Mouse (Mus musculus): ENCODE data around the gene Gm17359.

The Gm17359 gene

DNA sequence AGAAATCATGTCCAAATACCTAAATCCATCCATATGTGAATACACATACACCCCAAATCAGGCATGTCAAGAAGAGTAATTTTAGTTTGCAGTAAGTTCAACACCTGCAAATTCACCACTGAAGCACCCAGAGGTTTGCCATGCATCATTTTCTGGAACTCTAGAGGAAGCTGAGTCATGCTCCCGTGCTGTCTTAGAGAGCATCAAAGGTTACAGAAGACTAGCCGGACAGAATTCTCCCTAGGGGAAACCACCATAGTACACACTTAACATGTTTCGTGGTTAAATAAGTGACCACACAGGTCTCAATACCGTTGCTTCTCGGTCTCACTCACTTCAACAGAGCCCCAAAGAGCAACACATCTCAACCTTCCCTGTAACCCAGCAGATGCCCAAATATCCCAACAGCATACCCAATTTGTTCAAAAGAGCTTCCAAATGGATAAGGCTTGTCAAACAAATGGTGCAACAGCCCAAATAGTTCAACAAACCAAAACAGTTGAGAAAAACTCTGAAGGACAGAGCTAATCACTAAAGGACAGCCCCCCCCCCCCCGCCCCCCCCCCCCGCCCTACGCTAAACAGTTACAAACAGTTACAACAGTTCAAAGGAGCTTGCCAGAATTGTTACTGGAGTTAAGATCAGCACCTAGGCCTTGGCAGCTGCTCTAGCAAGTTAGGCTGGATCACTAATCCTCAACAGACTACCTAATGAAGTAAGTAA, at the start of gene Gm17359:
TSS of gene Gm17359 (plus strand) at position 618 of the 723 bp plus-strand sequence.
- no peak for DNase-seq (ENCODE audit: low read depth)

DNA sequence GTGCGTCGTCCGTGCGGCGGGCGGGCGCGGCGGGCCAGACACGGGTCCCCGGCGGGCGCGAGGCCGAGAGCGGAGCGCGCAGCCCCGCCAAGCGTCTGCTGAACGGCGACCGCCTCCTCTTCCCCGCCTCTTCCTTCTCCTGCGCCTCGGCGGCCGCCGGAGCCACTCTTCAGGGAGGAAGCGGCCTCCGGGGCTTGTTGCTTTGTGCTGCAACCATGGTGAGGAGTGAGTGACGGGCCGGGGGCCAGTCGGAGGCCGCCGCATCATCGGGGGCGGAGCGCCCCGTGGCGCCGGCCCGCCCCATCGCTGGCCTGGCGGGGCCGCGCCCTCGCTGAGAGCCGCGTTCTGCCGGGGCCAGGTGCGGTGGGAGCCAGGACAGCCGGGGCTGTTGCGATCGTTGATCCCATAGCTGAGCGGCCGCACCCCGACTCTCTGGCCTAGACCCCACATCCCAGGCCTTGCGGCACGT, 49.3 kb upstream of the Gm17359 start:
- peak; percentile 94 for DNase-seq (ENCODE audit: low read depth)

DNA sequence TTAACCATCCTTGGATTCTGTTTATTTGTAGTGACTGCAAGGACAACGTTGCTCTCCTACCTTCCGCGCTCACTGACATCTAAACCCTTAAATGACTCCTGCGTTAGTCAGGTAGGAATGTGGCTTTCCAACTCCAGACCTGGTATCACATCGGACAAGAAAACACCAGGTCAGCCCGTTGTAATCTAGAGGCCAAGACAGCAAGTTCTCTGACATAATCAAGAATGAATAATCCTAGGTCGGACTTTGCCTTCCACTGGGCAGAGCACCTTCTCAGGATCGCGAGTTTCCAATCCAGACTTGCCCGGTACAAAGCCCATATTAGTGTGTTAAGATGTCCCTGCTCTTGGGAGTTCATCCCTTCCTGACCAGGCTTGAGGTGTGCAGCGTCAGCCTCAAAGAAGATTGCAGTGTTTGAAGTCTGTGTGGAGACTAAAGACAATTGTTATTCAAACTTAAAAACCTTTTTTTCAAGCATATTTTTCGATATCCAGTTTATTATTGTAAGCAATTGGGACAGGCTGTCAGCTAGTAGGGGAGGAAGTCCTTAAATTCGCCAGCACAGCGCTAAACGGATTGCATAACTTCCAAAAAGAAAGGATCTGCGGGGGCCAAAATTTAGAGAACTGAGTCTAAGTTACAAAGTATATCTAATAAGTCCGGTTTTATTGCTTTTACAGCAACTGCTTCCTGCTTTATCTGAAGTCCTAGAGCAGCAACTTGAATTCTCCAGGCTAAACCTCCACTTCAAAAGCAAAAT, 48.6 kb upstream of the Gm17359 start:
- DNase-seq (ENCODE audit: low read depth): no peak

DNA sequence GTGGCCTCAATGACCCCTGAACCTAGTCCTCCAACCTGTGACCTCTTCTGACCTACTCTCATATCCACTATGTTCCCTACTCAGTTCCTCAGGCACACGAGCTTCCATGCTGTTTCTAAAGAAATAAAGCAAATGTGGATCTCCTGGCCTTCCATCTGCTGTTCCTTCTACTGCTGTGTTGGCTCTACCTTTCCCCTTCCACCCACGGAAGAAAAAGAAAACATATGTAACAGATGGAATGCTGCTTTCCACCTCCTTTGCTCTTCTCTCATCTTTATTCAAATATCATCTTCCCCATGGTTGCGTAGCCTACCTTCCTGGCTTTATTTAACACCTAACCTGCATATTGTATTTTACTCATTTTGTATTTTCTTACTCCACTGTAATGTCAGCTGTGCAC, 47.4 kb upstream of the Gm17359 start:
- no peak for DNase-seq (ENCODE audit: low read depth)

DNA sequence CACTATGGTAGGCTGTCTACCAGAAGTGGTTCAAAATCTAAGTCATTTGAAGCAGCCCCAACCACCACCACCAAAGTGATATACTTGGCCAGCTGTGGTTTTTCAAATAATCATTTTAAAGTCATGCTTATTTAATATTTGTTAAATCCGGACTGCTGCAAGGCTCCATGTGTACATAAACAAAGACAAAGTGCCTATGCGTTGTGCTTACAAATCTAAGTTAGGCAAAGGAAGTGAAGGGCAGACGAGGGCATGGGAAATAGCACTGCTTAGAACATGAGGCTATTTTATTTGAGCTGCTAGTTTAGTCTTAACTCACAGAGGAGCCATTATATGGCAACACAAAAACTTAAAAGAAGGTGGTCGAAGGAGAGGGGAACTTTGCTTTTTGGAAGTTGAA, 43.4 kb upstream of the Gm17359 start:
- DNase-seq (ENCODE audit: low read depth): no peak

DNA sequence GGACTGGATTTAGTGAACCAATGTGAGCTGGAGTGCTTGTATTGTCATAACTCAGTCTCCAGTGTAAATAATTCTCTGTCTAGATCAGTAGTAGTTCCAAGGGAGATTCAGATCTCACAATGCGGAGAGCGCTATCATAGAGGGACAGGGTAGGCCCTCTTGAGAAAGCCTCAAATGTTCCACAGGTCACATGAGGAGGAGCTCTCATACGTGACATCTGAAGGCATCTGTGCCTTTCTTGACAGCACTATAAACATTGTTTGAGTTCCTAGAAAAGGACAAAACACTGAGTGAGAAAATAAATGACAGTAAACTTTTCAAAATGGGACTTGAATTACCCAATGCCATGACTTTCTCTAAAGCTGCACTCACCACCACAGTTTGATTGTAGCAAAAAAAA, 41.8 kb upstream of the Gm17359 start:
- DNase-seq (ENCODE audit: low read depth): no peak

DNA sequence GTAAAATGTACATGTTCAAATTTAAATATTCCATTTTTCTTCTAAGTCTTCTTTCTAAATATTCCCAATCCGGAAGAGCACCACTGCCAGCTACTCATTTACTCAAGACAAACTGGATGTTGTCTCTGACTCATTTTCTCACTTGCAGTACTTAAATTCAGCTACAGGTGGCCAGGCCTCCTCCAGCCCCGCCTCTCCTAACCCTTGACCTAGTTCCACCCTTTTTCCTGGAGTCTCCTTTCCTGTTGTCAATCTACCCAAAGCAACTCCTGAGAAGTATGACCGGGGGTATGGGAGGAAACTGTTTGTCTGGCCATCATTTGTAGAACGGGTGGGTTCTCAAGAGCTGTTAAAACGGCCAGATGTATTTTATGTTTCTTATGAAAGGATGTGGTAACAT, 40.4 kb upstream of the Gm17359 start:
- no peak for DNase-seq (ENCODE audit: low read depth)

DNA sequence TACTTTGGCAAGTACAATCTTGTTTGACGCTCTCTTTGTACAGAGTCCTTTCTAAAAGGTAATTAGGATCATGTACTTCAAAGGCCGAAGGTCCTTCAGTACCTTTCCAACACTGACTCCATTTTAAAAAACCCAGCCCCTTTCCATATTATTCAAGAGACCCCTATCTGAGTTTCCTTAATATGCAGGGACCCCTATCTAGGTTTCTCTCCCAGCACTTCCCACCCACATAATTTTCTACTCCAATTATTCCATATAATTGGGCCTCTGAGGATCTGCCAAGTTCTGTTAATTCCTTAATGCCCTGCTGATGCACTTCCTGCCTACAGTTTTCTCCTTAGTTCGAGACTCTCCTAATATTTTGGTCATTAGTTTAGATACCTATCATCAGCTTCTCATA, 39.9 kb upstream of the Gm17359 start:
- no peak for DNase-seq (ENCODE audit: low read depth)

DNA sequence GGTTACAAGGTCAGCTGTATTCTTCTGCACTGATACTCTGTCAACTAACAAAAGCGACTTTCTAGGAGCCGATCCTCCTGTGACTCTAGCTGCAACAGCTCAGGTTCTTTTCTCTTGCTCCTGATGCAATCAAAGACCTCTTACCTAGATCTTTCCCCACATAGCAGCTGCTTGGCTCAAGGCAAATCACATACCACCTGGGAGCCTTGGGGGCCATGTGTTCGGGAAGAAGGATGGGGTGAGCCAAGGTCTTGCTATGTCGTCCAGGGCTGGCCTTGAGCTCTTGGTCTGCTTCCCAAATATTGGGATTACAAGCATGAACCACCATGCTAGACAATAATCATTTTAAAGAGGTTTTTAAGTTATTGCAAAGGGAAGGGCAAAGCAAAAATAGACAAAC, 39.2 kb upstream of the Gm17359 start:
- no peak for DNase-seq (ENCODE audit: low read depth)

DNA sequence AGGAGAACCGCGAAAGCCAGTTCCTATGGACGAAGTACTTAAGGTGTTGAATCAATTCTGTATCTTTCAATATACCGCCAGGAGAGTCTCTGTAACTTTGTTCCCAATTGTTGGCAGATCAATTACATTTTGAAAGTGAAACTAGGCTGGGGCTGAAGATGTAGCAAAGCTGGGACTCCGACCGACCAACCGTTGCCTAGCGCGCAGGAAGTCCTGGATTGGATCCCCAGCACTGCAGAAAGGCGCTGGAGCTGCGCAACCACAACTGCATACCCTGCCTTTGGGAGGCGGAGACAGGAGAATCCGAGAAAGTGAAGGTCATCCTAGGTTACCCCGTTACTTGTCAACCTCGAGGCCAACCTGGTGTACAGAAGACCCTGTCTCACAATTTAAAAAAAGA, 37.1 kb upstream of the Gm17359 start:
- DNase-seq (ENCODE audit: low read depth): no peak

DNA sequence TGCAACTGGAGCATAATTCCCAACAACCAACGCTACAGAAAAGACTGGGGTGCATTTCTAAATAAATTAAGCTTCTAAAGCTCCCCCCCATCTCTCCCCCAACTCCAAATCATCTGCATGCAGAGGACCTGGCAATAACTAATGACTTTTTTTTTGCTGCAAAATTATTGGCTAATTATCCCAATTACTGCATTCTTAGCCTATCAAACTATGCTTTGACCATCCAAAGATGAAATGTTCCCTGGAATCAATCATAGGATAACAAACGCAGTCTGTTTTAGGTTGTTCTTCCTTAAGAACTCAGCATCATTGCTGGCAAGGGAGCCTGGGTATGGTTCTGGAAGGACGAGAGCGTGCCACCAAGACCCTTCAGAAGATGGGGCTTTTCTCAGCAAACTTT, 27.9 kb upstream of the Gm17359 start:
- DNase-seq (ENCODE audit: low read depth): no peak

DNA sequence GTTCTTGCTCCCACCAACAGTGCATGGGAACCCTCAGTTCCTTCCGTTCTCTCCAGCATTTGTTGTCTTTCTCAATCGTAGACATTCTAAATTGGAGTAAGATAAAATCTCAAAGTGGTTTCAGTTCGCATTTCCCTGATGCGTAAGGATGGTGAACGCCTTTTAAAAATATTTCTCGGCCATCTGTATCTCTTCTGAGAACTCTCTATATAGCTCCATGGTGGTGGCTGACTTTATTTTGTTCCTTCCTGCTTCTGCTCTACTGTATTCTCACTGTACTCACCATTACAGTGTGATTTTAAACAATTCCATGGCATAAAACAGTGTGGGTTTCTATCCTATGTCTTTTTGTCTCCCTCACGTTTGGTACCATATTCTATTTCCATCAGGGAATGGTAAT, 26.3 kb upstream of the Gm17359 start:
- no peak for DNase-seq (ENCODE audit: low read depth)

DNA sequence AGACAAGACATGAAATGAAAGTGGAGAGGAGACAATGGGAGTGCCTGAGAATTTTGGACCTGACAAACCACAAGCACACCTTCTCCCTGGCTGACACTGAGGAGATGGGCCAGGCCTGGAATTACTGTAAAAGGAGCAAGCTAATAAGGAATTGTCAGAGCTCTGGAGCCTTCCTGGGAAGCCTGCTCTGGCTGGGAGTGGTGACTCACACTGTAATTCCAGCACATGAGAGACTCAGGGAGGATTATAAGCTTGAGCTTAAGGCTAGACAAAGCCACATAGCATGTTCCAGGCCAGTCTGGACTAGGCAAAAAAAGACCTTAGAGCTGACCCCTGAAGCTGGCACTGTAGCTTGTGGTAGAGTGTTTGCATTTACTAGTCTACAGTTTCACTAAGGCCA, 24.6 kb upstream of the Gm17359 start:
- DNase-seq (ENCODE audit: low read depth): no peak

DNA sequence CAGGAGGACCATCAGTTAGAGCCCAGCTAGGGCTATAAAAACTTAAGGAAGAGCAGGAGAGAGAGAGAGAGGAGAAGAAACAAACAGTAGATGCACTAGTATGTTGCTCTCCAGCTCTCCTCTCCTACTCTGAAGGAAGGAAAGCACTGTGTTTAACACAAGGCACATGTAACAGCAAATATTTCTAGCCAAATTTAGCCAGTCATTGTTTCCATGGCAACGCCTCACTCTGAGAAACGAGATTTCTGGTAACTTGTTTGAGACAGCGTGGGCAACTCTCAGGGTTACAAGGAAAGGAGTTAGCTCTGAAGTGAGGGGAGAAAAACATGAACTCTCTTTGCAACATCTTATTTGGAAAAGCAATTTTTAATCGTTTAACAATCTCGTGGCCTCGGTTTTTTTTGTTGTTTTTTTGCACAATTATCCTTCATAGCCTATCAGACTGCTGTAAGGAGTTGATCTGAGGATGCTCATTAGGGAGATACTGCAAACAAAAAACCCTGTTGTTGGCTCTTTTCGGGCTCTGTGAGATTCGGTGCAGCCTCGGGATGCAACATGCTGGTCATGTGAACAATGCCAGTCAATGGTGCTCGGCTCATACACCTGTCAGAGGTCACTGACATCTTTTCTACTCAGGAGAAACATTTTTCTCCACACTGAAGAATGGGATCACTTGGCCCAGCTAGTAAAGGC, 22.3 kb upstream of the Gm17359 start:
- DNase-seq (ENCODE audit: low read depth): no peak

DNA sequence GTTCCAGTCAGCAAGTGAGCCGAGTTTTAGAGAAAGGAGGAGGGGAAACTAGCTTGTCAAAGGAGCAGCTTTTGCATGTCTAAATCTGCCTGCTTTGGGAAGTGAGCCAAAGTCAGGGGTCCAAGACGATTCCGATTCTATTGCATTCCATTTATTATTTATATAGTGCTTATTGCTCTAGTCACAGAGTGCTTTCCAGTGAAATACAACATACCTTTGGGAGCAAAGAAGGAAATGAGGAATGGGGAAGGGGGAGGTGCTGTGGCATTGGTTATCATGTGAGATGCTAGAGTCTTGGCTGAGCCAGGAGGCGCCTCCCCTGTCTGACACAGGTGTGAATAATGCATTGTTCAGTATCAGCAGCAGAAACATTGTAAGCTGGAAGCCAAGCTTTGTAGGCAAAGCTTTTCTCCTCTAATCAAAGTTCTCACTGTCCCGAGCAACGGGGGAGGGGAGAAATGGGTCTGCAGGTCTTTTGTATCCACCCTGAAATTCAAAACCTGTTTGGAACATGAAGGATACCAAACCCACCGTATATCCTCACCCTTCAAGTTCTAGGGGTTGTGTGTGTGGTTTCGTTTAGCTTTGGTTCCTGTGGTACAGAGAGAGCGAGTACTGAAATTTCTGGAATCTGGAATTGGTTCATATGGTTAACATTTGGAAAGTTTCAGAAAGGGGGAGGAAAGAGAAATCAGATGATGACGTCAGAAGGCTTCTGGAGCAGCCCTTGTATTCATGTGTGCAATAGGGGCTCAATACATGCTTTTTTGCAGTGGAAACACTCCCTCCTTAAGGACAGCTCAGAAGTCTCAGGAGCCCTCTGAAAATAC, 11.5 kb upstream of the Gm17359 start:
- no peak for DNase-seq (ENCODE audit: low read depth)

DNA sequence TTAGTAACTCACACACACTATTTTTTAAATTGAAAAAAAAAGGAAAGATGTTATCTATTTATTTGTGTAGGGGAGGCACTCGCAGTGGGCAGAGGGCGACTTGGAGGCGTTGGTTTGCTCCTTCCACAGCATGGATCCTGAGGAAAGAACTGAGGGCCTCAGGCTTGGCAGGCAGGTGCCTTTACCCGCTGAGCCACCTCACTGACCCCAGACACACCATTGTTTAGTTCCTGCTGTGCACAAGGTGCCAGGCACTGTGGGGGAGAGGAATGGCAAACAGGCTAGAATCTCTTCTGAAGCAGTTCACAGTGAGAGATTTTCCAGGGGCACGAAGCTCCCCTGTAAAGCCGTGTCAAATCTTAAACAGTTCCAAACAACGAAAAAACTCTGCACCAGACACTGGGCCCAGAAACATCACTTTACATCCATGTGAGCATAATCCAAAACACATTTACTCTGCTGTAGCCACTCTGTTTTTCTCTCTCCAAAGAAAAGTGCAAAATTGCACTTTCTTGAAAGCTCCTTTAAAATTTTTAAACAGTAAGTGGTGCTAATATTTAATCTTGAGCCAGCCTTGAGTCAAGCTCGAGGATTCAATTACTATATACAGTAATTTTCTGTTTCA, 6.7 kb upstream of the Gm17359 start:
- DNase-seq (ENCODE audit: low read depth): no peak

DNA sequence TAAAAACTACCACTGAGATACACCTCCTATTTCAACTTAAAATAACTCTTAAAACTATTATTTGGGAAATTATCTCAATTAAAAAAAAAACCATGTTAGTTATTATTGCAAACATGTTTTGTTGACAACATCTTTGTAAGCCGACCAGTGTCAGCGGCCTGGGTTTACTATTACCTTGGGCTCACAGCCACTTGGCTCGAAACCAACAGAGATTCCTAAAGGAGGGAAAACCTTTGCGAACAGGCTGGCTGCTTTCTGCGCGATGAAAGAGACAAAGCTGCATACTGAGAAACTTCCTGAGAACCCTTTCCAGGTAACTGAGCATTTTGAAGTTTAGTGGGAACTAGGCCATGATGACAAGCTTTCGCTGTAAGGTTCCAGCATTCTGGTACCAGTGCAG, 3.4 kb upstream of the Gm17359 start:
- DNase-seq (ENCODE audit: low read depth): no peak

DNA sequence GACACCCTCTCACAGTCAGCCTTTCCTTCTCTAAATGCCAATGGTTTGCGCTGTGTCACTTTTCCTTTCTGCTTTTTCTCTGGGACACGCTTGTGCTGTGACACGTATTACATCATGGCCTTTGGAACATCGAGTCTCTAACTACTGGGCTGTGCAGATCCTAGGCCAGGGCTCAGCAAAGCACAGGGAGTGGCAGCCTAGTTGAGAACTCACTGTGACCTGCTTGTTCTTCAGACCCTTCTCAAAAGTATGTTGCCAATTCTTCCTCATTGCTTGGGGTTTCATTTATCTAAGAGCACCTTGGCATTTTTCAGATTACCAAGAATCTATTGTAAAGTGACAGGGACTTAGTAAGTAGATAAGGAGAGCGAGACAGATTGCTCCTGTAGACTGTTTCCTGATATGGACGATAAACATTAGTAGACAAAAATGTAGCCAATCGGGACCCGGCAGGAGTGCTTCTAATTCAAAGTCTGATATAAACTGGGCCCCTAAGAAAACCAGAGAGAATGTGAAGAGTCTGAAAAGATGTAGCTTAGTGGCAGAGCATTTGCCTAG, 2.7 kb upstream of the Gm17359 start:
- no peak for DNase-seq (ENCODE audit: low read depth)

DNA sequence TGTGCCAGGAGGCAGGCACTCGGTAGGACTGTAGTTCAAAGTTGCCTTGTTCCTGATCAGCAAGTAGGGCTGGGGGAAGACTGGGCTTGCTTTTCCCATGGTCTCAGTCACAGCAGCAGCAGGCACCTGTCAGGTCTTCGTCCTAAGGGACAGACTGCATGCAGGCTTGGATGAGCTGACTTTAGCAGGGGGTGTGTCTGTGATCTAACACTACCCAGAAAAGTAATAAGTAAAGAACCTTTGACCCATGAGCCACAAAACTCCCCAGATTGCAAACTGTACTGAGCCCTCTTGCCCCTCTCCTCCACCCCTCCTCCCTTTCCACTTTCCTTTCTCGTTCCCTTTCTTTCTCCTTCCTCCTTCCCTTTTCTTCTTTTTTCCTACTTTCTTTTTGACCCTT, 4.3 kb downstream of the Gm17359 start:
- DNase-seq (ENCODE audit: low read depth): no peak

DNA sequence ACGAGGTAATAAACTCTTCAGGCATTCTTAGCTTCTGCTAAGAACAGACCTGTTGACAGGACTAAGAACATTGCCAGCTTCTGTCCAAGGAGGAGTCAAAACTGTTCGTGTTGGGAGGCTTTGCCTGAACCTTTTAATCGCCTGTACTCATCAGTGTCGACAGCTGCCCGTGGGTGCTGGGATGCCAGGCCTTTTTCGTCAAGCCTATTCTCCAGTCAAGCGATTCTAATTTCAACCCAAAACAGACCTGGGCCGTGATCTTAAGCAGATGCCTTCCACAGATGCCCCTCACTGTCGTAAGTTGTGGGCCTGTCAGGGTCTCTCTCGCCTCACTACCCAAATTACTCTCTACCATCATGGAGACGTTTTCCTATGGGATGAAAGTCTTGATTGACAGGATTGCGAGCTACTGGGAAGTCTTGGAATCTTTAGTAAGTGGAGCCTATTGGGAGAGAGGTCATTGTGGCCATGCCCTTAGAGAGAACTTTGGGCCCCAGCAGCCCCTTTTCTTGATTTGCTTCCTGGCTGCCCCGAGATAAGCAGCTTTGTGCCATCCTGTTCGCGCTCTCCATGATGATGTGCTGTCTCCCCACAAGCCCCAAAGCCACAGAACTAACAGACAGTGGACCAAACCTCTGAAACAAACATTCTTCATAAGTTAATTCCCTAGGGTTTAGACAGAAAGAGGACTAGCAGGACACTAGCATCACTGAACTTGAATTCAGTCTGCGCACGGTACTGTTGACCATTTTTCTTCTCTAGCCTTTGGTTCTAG, 6.7 kb downstream of the Gm17359 start:
- DNase-seq (ENCODE audit: low read depth): no peak

DNA sequence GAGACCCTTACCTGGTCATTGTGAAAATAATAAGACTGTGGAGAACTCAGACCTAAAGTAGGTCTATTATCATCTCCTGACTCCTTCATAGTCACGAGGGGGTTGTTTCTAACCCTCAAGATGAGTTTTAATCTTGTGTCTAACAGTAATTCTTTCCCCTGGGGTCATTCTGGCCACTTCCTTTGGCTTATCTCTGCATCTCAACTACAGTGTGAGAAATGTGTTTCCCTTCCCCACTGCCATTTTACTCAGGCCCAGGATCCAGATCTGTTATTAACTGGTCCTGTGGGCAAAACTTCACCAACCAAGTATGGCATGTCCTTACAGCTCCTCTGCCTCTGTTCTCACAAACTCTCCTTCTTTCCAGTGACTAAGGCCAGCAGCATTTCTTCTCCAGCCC, 12.8 kb downstream of the Gm17359 start:
- DNase-seq (ENCODE audit: low read depth): no peak

Data from naive thymus-derived CD4-positive, alpha-beta T cell, adult 2 months (primary cell).